Comparison of ENCODE assay signal across 10 mouse cellular contexts in genomic region chr5:30650756-30651155, GRCm38 (mm10). TPM values are rescaled to one million over a fixed set of nuclear protein-coding genes. Genes with fewer than 3 reads are reported as not detected.
DNase-seq lines count a peak whose midpoint lies in the region; ATAC-seq and TF ChIP-seq lines count a peak whose summit lies in the region.
"Had no signal": no experiment of that assay in that cellular context is flagged by ENCODE, and none has a peak within 500 bp of the region (broad histone marks: within the 10 kb centered on the region; RNA-seq: fewer than 3 reads in every experiment).

No protein-coding gene starts in this region.

- H3K9ac ChIP-seq in forebrain, embryonic 12.5 days, result no peak overlapping the region

- WGBS in forebrain, embryonic 12.5 days, result 85% methylated on average over 3 of the region's 3 CpGs

- no peaks in the 10 kb centered on the region for H3K27me3 ChIP-seq in forebrain, embryonic 12.5 days

- peaks cover 6% of the 10 kb centered on the region for H3K4me1 ChIP-seq in embryonic fibroblast, embryonic 13.5 days (ENCODE audit: control insufficient read depth, insufficient read depth, low read length)
- H3K4me1 ChIP-seq in forebrain, embryonic 12.5 days, result peaks cover 17% of the 10 kb centered on the region

- ATAC-seq in megakaryocyte, adult 5-6 weeks (ENCODE audit: poor library complexity, severe bottlenecking), result peak; percentile 74
- no peak for ATAC-seq in forebrain, embryonic 12.5 days (ENCODE audit: low FRiP score)

- no peak overlapping the region for H3K4me2 ChIP-seq in forebrain, embryonic 12.5 days

- peaks cover 17% of the 10 kb centered on the region for H3K36me3 ChIP-seq in forebrain, embryonic 12.5 days (replicated peaks)

- no peak for TF ChIP-seq POLR2A in embryonic fibroblast, embryonic 13.5 days (IDR thresholded peaks at IDR 0.05; ENCODE audit: low read depth, low read length)

- no peak for TF ChIP-seq CTCF in embryonic fibroblast, embryonic 13.5 days (IDR thresholded peaks at IDR 0.05; ENCODE audit: borderline replicate concordance, insufficient read depth, low read length)

- no peaks in the 10 kb centered on the region for H3K9me3 ChIP-seq in forebrain, embryonic 12.5 days
- H3K9me3 ChIP-seq: G1E had no signal

- peak overlapping the region; percentile 39 for H3K27ac ChIP-seq in embryonic fibroblast, embryonic 13.5 days (ENCODE audit: insufficient read depth, low read length)
- H3K27ac ChIP-seq in forebrain, embryonic 12.5 days, result no peak overlapping the region
- H3K27ac ChIP-seq: kidney, postnatal 0 days had no signal

- H3K4me3 ChIP-seq in embryonic fibroblast, embryonic 13.5 days (ENCODE audit: insufficient read depth, low read length), result no peak overlapping the region
- no peak overlapping the region for H3K4me3 ChIP-seq in forebrain, embryonic 12.5 days (replicated peaks)

- DNase-seq in layer of hippocampus, adult 9-11 months, result peak; percentile 81
- no peak for DNase-seq in layer of hippocampus, adult 8-10 months (ENCODE audit: low spot score in 2 of 2)
- DNase-seq in NIH3T3 (ENCODE audit: low read depth), result peak; percentile 38
- DNase-seq in thymus, postnatal 4 days, result no peak
- DNase-seq in left cerebral cortex, adult 8-10 months (ENCODE audit: low spot score in 2 of 2), result no peak

RNA-seq across cellular contexts. Expression of gene Slc35f6, which starts 3.0 kb away (rescaled TPM):
- total RNA-seq in layer of hippocampus, adult 8-10 months (2022), result 10 to 100 TPM; 37.4 to 40.7 (median 38.7) TPM
- polyA plus RNA-seq in embryonic fibroblast, embryonic 13.5 days (2011; ENCODE audit: insufficient read length, low read depth, missing spikeins), result 36.9 and 41.0 TPM in 2 replicates
- total RNA-seq in megakaryocyte, adult 5-6 weeks (2015), result 21.5 and 28.8 TPM in 2 replicates
- 23.9 and 26.0 TPM in 2 replicates for total RNA-seq in megakaryocyte, adult 5-6 weeks (2017)
- 22.0 and 24.6 TPM in 2 replicates for polyA plus RNA-seq in forebrain, embryonic 12.5 days (2016; fragmentation: Nextera tagmentation; extraction: Ambion mirVana)
- 10 to 100 TPM; 37.6 to 43.3 (median 39.8) TPM for total RNA-seq in left cerebral cortex, adult 8-10 months (2022)

RNA-seq across cellular contexts. Expression of gene Cenpa, which starts 15.8 kb away (rescaled TPM):
- 1 to 10 TPM; 2.3 to 5.2 (median 3.4) TPM for total RNA-seq in layer of hippocampus, adult 8-10 months (2022)
- polyA plus RNA-seq in embryonic fibroblast, embryonic 13.5 days (2011; ENCODE audit: insufficient read length, low read depth, missing spikeins), result 37.9 and 59.8 TPM in 2 replicates
- 190 and 250 TPM in 2 replicates for total RNA-seq in megakaryocyte, adult 5-6 weeks (2015)
- 124 and 127 TPM in 2 replicates for total RNA-seq in megakaryocyte, adult 5-6 weeks (2017)
- polyA plus RNA-seq in forebrain, embryonic 12.5 days (2016; fragmentation: Nextera tagmentation; extraction: Ambion mirVana), result 325 and 333 TPM in 2 replicates
- total RNA-seq in left cerebral cortex, adult 8-10 months (2022), result 1 to 10 TPM; 3.8 to 4.9 (median 4.5) TPM

Comparison
In these comparisons a context has a peak if more than half of its experiments do, and no peak if none do; other contexts are left out.
1. DNase-seq: peak in layer of hippocampus, adult 9-11 months (single experiment) and NIH3T3 (single experiment); none in layer of hippocampus, adult 8-10 months (0 of 2), thymus, postnatal 4 days (single experiment) and left cerebral cortex, adult 8-10 months (0 of 2).
2. RNA of gene Cenpa, which starts 15.8 kb away (total RNA-seq): 124 to 250 TPM in megakaryocyte, adult 5-6 weeks; 3.8 to 4.9 TPM in left cerebral cortex, adult 8-10 months and 2.3 to 5.2 TPM in layer of hippocampus, adult 8-10 months; every median in the first group is over 10 times any median in the second.